Mouse (Mus musculus) liver, embryonic 16.5 days (tissue): ENCODE measurements around the gene Kif17. TPM values are rescaled to one million over a fixed set of nuclear protein-coding genes. Genes with fewer than 3 reads are reported as not detected.

ENCODE experiments used
- ATAC-seq: fragments of 200-750 bp; cut with Nextera tagmentation; 2 replicates; pipeline ENCODE4 v1.8.0; 2017; ENCODE audit warnings: low read depth, mild to moderate bottlenecking, moderate number of reproducible peaks, moderate library complexity
- H3K27ac ChIP-seq: fragments of 300-500 bp; sonication (generic); 2 replicates; pipeline ENCODE4 v1.5.1; 2014; ENCODE audit warnings: mild to moderate bottlenecking, low read length
- H3K27me3 ChIP-seq: fragments of 300-500 bp; sonication (generic); 2 replicates; pipeline ENCODE4 v1.6.1; 2014; ENCODE audit warnings: low read depth, low read length, mixed read lengths; ENCODE audit not compliant: control insufficient read depth, insufficient read depth
- H3K36me3 ChIP-seq: fragments of 300-500 bp; sonication (generic); 2 replicates; pipeline ENCODE4 v1.6.1; 2014; ENCODE audit warnings: mild to moderate bottlenecking; ENCODE audit not compliant: control insufficient read depth, insufficient read depth
- H3K4me1 ChIP-seq: fragments of 300-500 bp; sonication (generic); 2 replicates; pipeline ENCODE4 v1.6.1; 2014; ENCODE audit warnings: low read depth, low read length, mixed read lengths; ENCODE audit not compliant: control insufficient read depth
- H3K4me2 ChIP-seq: fragments of 300-500 bp; sonication (generic); 2 replicates; pipeline ENCODE4 v1.6.1; 2014; ENCODE audit warnings: low read depth, low read length, mixed read lengths
- H3K4me3 ChIP-seq: fragments of 300-500 bp; sonication (generic); 2 replicates; pipeline ENCODE4 v1.5.1; 2014; ENCODE audit warnings: low read depth, mild to moderate bottlenecking, low read length
- H3K9ac ChIP-seq: fragments of 300-500 bp; sonication (generic); 2 replicates; pipeline ENCODE4 v1.6.1; 2014; ENCODE audit warnings: low read depth, low read length
- H3K9me3 ChIP-seq: fragments of 300-500 bp; sonication (generic); replicated peaks from 2 replicates; pipeline ENCODE4 v1.6.1; 2016; ENCODE audit warnings: low read length; ENCODE audit not compliant: control insufficient read depth
- WGBS: fragments of 180-500 bp; shearing (Covaris S2); extraction: QIAGEN DNeasy Blood & Tissue Kit; methylation state at CpG from one replicate; pipeline ENCODE4 v1.1.7; 2014; ENCODE audit not compliant: insufficient replicate concordance; 5-methylcytosine and 5-hydroxymethylcytosine counted together
- microRNA-seq: library from miRNA; unstranded; fragments of <30 nt; microRNA quantifications from one replicate; pipeline ENCODE4, GENCODE M21; 2016
- polyA plus RNA-seq: library from polyadenylated mRNA; unstranded; fragments of >200 nt; fragmentation: Nextera tagmentation; extraction: Ambion mirVana; gene quantifications from 2 replicates; pipeline ENCODE4 v1.2.1, GENCODE M21; 2015

Gene Kif17
- polyA plus RNA-seq, 1 experiment from 2014 or later = 0.35 TPM

DNA sequence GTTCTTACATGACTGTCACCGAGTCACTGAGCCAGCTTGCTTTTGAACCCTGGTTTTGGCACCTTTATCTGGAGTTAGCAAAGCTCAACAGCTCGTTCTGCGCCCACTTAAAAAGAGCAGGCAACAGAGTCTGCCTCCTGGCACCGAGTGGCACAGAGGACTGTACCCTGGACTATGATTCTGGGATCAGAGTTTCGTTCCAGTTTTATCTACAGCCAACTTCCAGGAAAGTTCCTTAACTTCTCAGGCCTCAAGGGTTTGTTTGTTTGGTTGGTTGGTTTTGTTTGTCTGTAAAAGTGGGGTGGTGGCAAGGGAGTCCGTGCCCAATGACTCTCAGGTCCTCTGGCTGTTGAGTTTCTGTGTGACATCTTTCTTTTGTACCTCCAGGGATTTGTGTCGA lies 98.5 kb downstream of the Kif17 start:
- Histone ChIP-seq H3K9me3 (no peaks in the 10 kb centered on the region), H3K36me3 (no peaks in the 10 kb centered on the region), H3K4me3 (no peak overlapping the region), H3K9ac (no peak overlapping the region), H3K27me3 (no peaks in the 10 kb centered on the region), H3K27ac (no peak overlapping the region), H3K4me2 (no peak overlapping the region), H3K4me1 (no peaks in the 10 kb centered on the region; the same call in 1 of the 2 replicates)
- 50% methylated on average over 7 of the region's 7 CpGs for WGBS
- no peak for ATAC-seq

Small RNAs within 50 kb of the gene (microRNA-seq; reads per million reads assigned to microRNA genes)
- not detected for gene Gm27646
- 1.7 reads per million for gene Mir7019

Other genes with a start within 250 kb of the Kif17 start
- gene Hp1bp3, start 34.1 kb upstream of the Kif17 start, polyA plus RNA-seq = 38.3 and 40.1 TPM in 2 replicates
- gene Sh2d5, start within 50 bp of the Kif17 start, polyA plus RNA-seq = 0.72 and 0.78 TPM in 2 replicates
- gene Ddost, start 54.3 kb downstream of the Kif17 start, polyA plus RNA-seq = 181 and 185 TPM in 2 replicates
- 32.8 and 39.6 TPM in 2 replicates for gene Pink1, start 75.9 kb downstream of the Kif17 start, polyA plus RNA-seq
- 4.6 and 5.7 TPM in 2 replicates for gene Cda, start 117.6 kb downstream of the Kif17 start, polyA plus RNA-seq
- not detected in 2 replicates for gene Fam43b, start 146.1 kb downstream of the Kif17 start, polyA plus RNA-seq
- 8.2 and 10.0 TPM in 2 replicates for gene Mul1, start 184.2 kb downstream of the Kif17 start, polyA plus RNA-seq
- gene Camk2n1, start 203.9 kb downstream of the Kif17 start, polyA plus RNA-seq = 1.5 and 1.6 TPM in 2 replicates